Mouse (Mus musculus) MN1 (cell line): ENCODE results near the gene Sez6l.

Experiments used
- DNase-seq: peaks from one replicate; pipeline ENCODE4 v3.0.0-alpha.2; 2016; ENCODE audit warnings: low spot score

The Sez6l gene

DNA sequence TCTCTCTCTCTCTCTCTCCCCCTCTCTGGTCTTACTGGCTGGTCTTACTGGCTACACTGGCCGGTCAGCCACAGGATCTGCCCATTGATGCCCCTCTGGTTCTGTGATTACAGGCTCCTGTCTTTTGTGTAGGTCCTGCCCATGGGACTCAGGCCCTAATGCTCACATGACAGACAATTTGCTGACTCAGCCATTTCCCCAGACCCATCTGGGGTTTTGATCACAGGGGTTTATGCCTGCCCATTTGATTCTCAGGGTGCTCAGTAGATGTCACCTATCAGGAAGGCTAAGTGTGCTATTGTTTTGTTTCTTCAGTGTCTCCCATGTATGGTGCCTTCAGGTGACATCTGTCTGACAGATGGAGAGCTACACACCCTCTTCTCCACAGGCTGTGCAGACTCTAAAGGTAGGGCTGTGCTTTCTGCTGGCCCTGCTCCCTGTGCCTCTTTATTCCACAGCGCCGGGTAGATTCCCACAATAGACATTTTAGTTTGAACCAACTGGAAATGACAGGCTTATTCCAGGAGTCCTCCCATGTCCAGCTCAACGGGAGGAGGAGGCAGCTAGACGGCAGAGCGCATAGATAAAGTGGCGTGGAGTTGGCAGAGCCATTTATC lies 80.1 kb downstream of the Sez6l start:
- no peak for DNase-seq

DNA sequence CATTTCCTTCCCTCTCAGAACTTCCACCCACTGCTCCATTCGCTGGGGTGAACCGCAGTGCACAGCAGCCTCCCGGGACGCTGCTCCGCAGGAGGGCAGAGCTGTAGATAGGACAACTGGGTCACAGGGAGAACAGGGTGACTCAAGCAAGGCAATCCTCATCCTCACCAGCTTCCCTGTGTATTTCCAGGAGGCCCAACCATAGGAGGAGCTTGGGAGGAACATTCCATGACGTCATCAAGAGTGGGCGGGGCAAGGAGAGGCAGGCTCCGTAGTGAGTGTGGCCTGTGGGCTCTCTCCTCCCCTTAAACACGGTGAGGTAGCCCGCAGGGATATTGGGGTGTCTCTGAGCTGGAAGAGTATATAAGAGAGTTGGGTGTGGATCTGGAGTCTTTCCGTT lies 83.5 kb downstream of the Sez6l start:
- peak; percentile 76 for DNase-seq

DNA sequence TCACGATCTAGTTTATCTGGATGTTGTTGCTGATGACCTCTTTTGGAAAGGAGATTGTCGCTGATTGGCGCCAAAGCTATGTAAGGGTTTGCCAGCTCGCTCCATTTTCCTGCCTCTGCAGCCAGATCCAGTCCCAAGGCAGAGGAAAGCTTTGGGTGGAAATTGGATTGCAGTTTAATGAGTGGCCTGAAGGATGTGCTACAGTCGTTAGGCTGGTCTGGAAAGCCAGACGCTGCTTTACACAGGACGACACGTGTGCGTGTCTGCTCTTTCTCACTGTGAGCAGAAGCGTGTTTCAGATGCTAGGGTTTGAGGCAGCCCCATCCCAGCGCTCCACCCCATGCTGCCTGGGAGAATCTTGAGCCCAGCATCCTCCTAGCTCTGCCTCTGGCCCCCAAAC lies 85.5 kb downstream of the Sez6l start:
- DNase-seq, result peak; percentile 66

DNA sequence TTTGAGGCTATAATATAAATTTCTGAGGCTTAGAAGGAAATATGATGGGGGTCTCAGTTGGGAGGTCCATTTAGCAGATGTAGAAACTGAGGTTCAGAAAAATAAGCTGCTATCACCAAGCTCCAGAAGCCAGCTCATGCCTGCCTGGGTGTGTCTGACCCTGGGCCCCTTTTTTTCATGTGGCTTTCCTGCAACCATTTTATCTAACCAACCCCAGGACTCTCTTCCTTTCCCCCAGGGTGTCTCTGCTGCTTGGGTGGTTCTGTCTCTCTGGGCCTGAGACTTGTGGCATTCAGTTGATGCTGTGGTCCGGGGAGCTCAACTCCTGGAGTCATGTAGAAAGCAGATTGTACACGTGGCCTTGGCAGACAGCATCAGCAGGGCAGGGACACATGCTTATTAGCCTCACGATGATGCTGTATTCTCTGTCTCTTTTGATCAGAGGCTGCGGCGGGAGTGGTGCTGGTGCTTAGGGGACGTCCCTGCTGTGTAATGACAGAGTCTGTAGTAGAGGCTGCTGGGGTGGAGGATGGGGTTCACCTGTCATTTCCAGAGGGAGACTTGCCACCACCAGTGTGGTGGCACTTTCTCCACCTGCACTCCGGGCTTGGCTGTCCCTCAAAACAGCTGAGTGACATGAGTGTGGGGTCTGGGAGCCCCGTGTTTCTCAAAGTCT lies 88.7 kb downstream of the Sez6l start:
- DNase-seq, result no peak

DNA sequence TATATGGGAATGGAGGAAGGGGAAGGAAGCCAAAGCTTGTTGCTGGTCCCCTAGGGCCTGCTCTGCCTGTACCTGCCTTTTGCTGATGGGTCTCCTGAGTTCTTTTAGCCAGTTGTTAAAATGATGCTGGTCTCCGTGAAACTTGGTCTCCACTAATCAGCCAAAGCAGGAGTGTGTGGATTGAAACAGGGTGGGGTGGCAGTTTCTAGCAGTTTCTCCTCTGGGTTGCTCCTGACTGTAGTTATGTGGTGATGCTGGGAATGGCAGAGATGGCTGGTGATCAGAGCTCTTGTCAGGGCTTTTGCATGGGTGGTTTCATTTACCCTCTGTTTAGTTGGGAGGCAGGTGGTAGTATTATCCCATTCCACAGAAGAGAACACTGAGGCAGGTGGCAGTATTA lies 89.5 kb downstream of the Sez6l start:
- no peak for DNase-seq

DNA sequence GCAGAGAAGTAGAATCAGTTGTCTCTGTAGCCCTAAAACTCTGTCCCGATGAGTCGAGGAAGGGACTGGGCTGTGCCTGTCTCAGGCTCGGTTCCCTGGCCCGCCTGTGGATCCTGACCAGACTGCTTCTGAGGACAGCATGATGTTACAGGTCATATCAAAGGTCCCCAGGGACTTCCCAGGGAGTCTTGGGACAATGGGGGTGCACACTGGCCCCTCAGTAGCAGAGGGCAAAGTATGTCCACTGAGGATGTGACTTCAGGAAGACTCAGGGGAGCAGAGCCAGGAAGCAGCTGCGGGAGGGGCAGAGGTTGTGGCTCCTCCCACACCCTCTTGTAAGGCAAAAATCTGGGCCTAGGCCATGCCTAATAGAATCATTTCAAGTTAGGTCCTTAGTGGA lies 90.6 kb downstream of the Sez6l start:
- no peak for DNase-seq

DNA sequence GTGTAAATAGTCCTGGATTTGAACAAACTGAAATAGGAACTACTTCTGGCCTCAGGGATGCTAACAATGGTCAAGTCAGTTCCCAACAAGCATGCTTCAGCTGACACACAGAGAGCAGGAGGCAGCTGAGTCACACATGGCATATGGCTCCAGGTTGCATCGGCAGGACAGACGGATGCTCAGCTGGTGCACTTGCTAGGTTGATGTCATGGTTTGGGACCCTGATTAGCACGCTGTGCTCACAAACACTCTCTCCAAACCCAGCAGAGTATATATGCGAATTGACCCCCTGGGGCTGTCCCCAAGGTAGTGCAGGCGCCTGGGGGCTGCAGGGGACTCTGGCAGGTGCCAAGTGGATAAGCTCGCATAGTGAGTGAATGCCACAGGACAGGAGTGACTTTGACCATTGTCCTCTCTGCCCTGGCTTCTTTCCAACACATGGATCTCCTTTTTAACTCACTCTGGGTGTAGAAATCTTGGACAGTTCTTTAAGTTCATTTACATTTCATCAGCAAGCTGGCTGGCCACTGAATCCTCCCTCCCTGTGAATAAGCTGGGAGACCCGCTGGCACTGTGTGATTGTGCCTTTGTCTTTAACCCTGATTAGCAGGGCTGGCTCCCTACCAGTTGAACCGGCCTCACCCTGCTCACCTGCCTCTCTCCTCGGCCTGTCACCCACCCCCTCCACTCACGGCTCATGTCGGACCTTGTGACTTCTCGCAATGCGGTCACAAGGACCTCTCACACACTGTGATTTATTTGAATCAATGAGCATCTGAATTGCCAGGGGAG lies 91.9 kb downstream of the Sez6l start:
- DNase-seq, result peak; percentile 37

DNA sequence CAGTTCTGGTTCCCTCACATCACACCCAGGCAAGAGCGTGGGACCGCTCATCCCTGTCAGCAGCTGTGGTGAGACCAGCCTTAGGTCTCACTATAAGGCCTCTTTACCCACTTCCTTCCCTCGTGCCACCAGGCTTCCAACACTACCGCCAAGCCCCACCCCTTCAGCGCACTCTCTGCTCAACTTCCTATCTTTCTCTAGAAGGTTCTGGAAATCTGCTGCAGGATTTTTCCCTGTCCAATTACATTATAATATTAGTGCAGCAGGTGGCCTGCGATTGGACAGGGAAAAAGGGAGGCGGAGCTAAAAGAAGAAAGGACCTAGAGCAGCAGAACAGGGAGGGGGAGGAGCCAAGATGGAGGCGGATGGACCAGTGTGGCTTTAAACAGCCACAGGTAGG lies 94.0 kb downstream of the Sez6l start:
- DNase-seq, result no peak

DNA sequence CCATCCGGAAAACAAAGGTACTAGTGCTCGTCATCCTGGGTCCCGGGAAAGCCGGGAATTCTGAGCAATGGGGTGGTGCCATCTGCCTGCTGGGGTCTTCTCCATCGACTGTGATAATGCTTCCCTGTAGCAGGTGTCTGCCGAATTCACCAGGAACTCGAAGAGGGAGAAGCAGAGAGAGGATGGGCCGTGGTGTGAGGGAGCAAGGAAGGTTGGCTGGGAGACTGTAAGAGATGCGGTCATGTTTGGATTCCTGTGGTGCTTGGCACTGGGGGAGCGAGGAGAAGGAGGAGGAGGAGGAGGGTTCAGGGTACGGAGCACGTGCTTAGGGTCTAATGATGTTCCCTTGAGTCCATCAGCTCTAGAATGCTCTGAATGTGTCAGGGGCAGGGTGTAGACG lies 94.4 kb downstream of the Sez6l start:
- no peak for DNase-seq

DNA sequence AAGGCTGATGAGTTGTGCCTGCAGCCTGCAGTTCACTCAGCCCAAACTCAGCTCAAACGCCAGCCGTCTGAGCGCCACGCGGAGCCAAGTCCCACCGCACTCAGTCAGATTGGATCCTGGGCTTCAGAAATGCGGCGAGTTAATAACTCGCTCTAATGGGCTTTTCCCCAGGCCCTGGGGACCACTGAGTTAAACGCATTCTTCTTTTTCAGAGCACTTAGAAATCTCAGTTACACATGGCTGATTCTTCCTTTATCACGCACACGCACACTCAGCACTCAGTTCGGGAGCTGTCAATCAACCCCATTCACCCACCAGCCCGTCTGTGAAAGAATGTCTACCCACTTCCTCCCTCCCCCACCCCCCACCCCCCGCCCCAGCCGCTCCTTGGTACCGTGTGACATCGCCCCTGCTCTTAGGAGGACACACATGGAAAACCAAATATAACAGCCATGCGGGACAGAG lies 95.0 kb downstream of the Sez6l start:
- DNase-seq, result no peak

DNA sequence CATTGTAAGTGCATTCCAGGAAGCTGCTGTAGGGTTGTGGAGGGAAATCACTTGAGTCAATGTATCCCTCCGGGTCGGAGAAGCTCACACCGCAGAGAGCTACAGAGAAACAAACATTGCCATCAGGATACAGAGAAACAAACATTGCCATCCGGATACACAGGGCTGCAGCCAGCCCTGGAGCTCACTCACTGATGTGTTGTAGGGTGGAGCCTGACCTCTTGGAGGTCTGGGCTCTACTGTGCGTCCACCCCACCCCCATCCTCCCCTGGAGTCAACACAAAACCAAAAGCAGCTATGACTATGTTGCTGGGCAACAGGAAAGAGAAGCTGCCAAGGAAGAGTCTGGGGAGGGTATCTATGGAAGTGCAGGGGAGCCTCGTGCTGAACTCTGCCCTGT lies 103.5 kb downstream of the Sez6l start:
- DNase-seq, result no peak

DNA sequence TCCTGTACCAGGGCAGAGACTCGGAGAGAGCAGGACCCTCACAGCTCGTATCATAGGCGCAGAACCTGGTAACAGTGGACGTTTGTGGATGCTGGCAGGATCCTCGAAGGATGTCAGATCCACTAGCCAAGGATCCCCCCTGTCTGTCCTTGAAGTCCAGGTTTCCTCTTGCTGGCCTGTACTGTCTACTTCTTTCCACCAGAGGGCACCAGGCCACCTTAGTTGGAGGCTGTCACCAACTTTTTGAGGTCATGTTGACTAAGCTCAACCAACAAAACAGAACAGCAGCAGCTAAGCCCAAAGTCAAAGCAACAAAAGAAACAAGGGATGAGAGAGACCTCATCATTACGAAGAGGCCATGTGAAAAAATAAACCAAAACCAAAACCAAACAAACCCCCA lies 106.8 kb downstream of the Sez6l start:
- DNase-seq, result peak; percentile 56

DNA sequence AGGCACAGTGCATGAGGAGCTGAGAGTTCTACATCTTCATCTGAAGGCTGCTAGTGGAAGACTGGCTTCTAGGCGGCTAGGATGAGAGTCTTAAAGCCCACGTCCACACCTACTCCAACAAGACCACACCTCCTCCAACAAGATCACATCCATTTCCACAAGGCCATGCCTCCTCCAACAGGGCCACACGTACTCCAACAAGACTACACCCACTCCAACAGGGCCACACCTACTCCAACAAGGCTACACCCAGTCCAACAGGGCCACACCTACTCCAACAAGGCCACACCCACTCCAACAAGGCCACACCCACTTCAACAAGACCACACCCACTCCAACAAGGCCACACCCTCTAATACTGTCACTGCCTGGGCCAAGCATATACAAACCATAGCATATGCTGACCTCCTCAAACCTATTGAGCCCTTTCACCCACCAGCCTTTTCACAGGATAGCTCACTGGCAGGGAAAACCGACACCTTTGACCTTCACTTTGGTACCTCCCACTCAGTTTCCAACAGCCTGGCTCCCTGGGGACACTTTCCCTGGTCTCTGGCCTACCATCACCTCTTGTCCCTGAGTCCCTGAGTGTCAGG lies 107.9 kb downstream of the Sez6l start:
- DNase-seq, result no peak

DNA sequence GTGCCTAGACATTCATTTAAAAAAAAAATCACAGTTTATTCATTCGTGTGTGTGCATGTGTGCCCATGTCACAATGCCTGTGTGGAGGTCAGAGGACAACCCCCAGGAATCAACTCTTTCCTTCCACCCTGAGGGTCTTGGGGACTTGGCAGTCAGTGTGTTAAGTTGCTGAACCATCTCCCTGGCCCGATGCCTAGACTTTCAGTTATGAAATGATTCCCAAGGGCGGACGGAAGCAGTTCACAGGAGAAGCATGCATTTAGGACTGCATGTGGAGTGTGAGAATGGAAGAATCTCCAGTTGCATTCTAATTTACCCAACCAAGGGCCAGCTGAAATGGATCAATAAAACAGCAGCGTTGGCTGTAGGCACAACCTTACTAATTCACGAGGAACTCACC lies 110.7 kb downstream of the Sez6l start:
- DNase-seq, result no peak

DNA sequence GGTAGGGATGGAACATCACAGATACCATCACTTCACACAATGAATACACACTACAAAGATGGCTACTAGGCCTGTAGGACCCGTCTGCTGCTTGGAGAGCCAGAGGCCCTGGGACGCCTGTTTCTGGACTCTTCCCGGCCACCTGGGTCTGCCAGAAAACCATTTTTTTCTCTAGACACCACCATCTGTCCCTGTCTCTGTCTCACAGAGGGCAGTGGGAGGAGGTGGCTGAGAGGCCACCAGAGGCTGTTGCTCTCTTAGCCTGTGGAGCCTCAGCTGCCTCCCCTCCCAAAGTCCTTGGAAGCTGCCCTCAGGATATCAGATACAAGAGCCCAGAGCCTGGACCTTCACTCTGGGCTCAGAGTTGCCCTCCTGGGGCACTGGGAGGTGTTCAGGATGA lies 117.1 kb downstream of the Sez6l start:
- no peak for DNase-seq

DNA sequence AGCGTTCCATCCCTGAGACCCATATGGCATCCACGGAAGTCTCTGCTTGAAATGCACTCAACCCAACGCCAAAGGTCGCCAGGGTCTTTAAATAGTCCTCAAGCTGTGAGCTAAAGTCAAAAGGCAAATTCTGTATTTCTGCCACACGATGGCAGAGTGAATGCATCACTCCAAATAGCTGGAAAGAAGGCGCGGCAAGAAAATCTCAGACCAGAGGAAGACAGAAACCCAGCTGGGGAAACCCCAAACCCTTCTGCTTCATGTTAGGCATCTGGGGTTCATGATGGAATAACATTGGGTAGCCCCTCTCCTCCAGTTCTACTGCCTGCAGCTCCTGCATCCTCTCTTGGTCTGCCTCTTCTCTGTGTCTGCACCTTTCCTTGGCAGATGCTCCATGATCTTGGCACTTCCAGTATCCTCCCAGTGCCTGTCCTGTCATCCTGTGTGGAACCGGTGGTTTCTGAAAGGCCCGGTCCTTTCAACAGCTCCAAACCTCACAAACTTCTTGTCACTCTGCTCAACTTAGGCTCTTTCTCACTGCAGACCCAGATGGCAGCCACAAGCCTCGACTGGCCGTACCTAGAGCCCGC lies 121.9 kb downstream of the Sez6l start:
- no peak for DNase-seq

DNA sequence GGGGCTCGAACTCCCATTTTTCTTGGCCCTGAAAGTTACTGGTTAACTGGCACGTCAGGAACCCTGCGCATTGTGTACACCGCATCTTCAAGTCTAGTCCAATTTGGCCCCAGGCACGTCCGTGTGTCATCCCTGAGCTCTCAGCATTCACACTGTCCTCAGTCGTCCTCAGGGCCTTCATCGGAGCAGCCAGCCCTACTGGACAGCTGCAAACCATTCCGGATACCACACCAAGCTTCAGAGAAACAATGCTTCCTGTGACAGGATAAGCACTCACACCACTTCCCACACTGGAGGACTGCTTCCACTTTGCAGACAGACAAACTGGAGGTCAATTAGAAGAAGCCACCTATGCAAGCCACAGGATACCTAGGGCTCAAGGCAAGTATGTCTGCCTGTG lies 123.9 kb downstream of the Sez6l start:
- DNase-seq, result no peak

DNA sequence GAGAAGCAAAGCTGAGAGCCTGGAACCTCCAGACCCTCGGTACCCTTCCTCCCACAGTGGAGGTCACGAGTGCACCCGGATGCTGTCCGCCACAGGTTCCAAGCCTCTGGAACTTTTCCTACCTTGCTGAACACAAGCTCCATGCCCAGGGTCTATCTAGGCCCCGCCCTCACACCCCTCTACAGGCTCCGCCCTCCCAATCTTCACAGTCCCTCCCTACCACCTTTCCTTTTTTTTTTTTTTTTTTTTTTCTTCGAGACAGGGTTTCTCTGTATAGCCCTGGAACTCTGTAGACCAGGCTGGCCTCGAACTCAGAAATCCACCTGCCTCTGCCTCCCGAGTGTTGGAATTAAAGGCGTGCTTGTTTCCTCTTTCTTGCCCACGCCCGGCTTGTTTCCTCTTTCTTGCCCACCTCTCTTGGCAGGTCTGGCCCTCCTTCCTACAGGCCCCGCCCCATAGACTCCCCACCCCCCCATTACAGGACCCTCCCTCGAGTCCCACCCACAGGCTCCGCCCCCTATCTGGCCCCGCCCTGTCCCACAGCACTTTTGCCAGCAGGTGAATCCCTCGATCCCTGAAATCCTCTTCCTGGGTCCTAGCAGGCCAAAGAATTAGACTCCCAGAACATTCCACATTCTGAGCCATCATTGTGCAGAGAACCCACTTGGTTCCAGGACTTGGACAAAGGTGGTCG lies 128.1 kb downstream of the Sez6l start, which contains the start of gene Gm6588:
Gm6588 (plus strand) TSS at position 680 of the 694 bp plus-strand sequence.
- no peak for DNase-seq

DNA sequence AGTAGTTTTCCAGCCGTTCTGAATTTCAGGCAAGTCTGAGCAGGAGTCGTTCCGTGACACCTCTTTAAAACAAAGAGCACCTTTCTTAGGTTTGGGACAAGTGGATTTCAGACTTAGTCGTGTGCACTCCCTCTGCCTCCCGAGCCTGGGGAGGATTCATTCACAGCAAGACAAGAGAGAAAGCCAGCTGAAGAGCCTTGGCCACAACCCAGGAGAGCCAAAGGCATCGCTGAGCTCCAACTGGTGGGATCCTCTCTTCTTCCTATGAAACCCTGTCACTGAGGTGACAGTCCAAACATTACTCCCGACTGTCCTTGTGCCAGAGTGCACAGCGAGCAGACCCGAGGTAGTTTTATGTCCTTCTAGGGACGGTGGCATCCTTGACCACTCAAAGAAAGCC lies 138.4 kb downstream of the Sez6l start:
- no peak for DNase-seq

DNA sequence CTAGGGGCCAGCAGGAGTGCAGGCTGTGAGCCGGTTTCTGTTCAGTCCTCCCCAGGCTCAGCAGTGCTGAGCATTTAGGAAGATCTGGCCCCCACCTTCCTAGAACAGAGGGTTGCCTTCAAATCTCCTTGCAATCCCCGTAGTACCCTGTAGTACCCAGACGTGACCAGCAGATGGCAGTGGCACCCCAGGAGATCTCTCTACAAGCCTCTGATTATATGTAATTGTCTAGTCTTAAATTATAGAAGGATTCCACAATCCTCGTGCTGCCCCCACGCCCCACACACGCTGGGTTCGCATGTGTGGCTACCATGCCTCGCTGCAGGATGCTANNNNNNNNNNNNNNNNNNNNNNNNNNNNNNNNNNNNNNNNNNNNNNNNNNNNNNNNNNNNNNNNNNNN lies 144.0 kb downstream of the Sez6l start:
- peak; percentile 78 for DNase-seq

DNA sequence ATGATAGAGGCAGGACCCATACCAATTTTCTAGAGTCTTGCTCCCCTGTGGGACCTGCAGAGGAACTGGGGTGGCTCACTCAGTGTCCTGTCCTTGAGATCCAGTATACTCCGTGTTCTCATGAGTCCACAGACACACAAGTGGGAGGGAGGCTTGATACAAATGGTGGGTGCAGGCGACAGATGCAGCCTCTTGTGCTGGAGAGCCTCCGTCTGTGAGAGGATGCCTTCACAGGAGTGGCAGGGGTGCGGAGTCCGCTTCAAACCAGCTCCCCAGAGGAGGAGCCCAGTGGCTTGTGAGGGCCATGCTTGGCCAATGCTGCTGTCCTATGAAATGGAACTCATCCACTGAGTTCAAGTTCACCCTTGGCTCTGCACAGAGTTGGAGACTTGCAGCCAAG lies 145.0 kb downstream of the Sez6l start:
- DNase-seq, result no peak
